Mouse (Mus musculus): Measurements from ENCODE around the gene Otulin.

DNA sequence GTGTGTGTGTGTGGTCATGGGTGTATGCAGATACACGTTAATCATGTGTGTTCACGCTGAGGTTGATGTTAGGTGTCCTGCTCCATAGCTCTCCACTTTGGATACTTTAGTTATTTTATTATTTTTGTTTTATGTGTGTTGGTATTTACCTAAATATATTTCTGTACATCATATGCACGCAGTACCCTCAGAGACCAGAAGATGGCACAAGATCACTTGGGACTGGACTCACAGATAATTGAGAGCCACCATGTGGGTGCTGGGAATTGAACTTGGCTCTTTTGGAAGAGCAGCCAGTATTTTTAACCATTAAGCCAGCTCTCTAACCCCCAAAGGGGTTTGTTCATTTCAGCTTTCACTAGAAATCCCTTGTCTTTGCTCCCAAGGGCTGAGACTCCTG is 48.1 kb downstream of the Otulin start:
- peak; percentile 68 for TF ChIP-seq CTCF (IDR thresholded peaks at IDR 0.05)
- TF ChIP-seq POLR2A (IDR thresholded peaks at IDR 0.05; ENCODE audit: insufficient read depth, low read depth, low read length) = no peak
- no peak for TF ChIP-seq EP300 (IDR thresholded peaks at IDR 0.05; ENCODE audit: insufficient read depth, low read depth, low read length)

Data from heart, adult 2 months (tissue).